Mouse (Mus musculus): ENCODE measurements around the gene Pdzph1. TPM values are rescaled to one million over a fixed set of nuclear protein-coding genes. Genes with fewer than 3 reads are reported as not detected.

Pdzph1 gene
- polyA plus RNA-seq, 1 experiment from 2014 or later, result 10.9 TPM

Other genes with a start within 250 kb of the Pdzph1 start
- gene Nudt12, start 22.0 kb upstream of the Pdzph1 start, polyA plus RNA-seq (2014; fragmentation: Nextera tagmentation; extraction: Ambion mirVana), result 5.3 and 6.6 TPM in 2 replicates